Mouse (Mus musculus) liver, postnatal 0 days (tissue): Measurements from ENCODE around the gene Myct1.

Experiments used
- CTCF ChIP-seq: sonication (generic); IDR thresholded peaks from 2 replicates; pipeline ENCODE4 v1.5.1; 2016; ENCODE audit warnings: antibody characterized with exemption, low read depth
- EP300 ChIP-seq: IDR thresholded peaks from 2 replicates; pipeline ENCODE4 v1.6.1; 2016; ENCODE audit warnings: antibody characterized with exemption, low read depth, mild to moderate bottlenecking

GRCm38 (mm10) chr10:5615186-5616040 is 21.8 kb downstream of the Myct1 start:
- TF ChIP-seq CTCF = no peak
- TF ChIP-seq EP300 = no peak
